Mouse (Mus musculus) hindbrain, embryonic 11.5 days (tissue): ENCODE data around the gene Rasgef1b. TPM values are rescaled to one million over a fixed set of nuclear protein-coding genes. Genes with fewer than 3 reads are reported as not detected.
A peak's percentile ranks its signal among the peaks of the same experiment; 100 is the strongest.

Experiments
- ATAC-seq: fragments of 200-750 bp; cut with Nextera tagmentation; 2 replicates; pipeline ENCODE4 v1.8.0; 2017; ENCODE audit warnings: mild to moderate bottlenecking, moderate TSS enrichment, moderate library complexity; ENCODE audit not compliant: low FRiP score
- DNase-seq: peaks from one replicate; pipeline ENCODE4 v3.0.0-alpha.2; 2015; ENCODE audit warnings: low spot score
- H3K27ac ChIP-seq: fragments of 300-500 bp; sonication (generic); 2 replicates; pipeline ENCODE4 v1.5.1; 2014; ENCODE audit warnings: mild to moderate bottlenecking, low read depth, low read length
- H3K27me3 ChIP-seq: fragments of 300-500 bp; sonication (generic); 2 replicates; pipeline ENCODE4 v1.6.1; 2014; ENCODE audit warnings: mild to moderate bottlenecking, low read length, moderate library complexity, mixed read lengths; ENCODE audit not compliant: control insufficient read depth, insufficient read depth
- H3K36me3 ChIP-seq: fragments of 300-500 bp; sonication (generic); 2 replicates; pipeline ENCODE4 v1.6.1; 2014; ENCODE audit warnings: mild to moderate bottlenecking, low read length, moderate library complexity, mixed read lengths; ENCODE audit not compliant: control insufficient read depth, insufficient read depth
- H3K4me1 ChIP-seq: fragments of 300-500 bp; sonication (generic); replicated peaks from 2 replicates; pipeline ENCODE4 v1.6.1; 2014; ENCODE audit warnings: low read length, mixed read lengths; ENCODE audit not compliant: control insufficient read depth, insufficient read depth
- H3K4me2 ChIP-seq: fragments of 300-500 bp; sonication (generic); replicated peaks from 2 replicates; pipeline ENCODE4 v1.6.1; 2014; ENCODE audit warnings: mild to moderate bottlenecking, low read depth, low read length
- H3K4me3 ChIP-seq: fragments of 300-500 bp; sonication (generic); 2 replicates; pipeline ENCODE4 v1.5.1; 2014; ENCODE audit warnings: low read depth, low read length
- H3K9ac ChIP-seq: fragments of 300-500 bp; sonication (generic); 2 replicates; pipeline ENCODE4 v1.6.1; 2014; ENCODE audit warnings: low read depth, low read length
- H3K9me3 ChIP-seq: fragments of 300-500 bp; sonication (generic); 2 replicates; pipeline ENCODE4 v1.6.1; 2016; ENCODE audit warnings: low read length; ENCODE audit not compliant: control insufficient read depth
- WGBS: fragments of 180-500 bp; shearing (Covaris S2); extraction: QIAGEN DNeasy Blood & Tissue Kit; methylation state at CpG from one replicate; pipeline ENCODE4 v1.1.7; 2014; 5-methylcytosine and 5-hydroxymethylcytosine counted together
- polyA plus RNA-seq: library from polyadenylated mRNA; unstranded; fragments of >200 nt; fragmentation: Nextera tagmentation; extraction: Ambion mirVana; gene quantifications from 2 replicates; pipeline ENCODE4 v1.2.1, GENCODE M21; 2014

Rasgef1b gene
- polyA plus RNA-seq, 1 experiment from 2014 or later = 14.1 TPM

GRCm38 (mm10) chr5:99722310-99722709 is 6.6 kb downstream of the Rasgef1b start:
- Histone ChIP-seq H3K36me3 (no peaks in the 10 kb centered on the region), H3K9me3 (no peaks in the 10 kb centered on the region), H3K4me2 (no peak overlapping the region), H3K27me3 (peaks cover 2% of the 10 kb centered on the region; the same call in 1 of the 2 replicates), H3K27ac (no peak overlapping the region), H3K4me3 (no peak overlapping the region), H3K4me1 (no peaks in the 10 kb centered on the region), H3K9ac (no peak overlapping the region)
- ATAC-seq (no peak), DNase-seq (no peak)
- WGBS = 76% methylated on average over 2 of the region's 2 CpGs

- no peaks in the 10 kb centered on the region; the same call in 1 of the 2 replicates for H3K27me3 ChIP-seq
- DNase-seq (no peak), ATAC-seq (no peak)
- H3K4me2 ChIP-seq = no peak overlapping the region
- 33% methylated on average over 2 of the region's 2 CpGs for WGBS
- H3K4me3 ChIP-seq = no peak overlapping the region
- no peaks in the 10 kb centered on the region for H3K4me1 ChIP-seq
- H3K36me3 ChIP-seq = no peaks in the 10 kb centered on the region
- no peak overlapping the region for H3K9ac ChIP-seq
- H3K9me3 ChIP-seq = no peaks in the 10 kb centered on the region
- H3K27ac ChIP-seq = no peak overlapping the region
Observed at GRCm38 (mm10) chr5:99720554-99720953, 8.3 kb downstream of the Rasgef1b start.

DNA sequence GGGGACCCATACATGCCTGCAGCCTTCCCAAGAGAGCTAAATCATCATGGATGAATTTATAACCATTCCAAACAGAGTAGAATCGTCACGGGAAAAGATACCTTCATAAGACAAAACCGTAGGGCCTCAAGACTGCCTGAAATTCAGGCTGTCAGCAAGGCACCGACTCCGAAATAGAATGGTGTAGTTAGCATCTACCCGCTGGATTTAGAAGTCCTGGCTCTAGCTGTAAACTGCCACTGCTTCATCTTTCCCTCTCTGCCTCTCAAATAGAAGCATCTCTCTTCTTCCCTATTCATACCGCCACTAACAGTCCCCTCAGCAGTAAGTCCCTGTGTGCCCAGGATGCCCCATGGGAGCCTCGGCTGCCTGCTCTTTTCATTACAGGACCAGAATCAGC is 10.9 kb downstream of the Rasgef1b start:
- H3K9me3 ChIP-seq = no peaks in the 10 kb centered on the region
- H3K36me3 ChIP-seq = no peaks in the 10 kb centered on the region
- H3K4me3 ChIP-seq = no peak overlapping the region
- H3K4me2 ChIP-seq = no peak overlapping the region
- no peak for DNase-seq
- H3K4me1 ChIP-seq = 0 out of 2 replicates have a peak, but pooled peaks cover 2% of the 10 kb centered on the region
- H3K27me3 ChIP-seq = no peaks in the 10 kb centered on the region
- no peak overlapping the region for H3K9ac ChIP-seq
- WGBS = 73% methylated on average over 8 of the region's 8 CpGs
- ATAC-seq = no peak
- H3K27ac ChIP-seq = no peak overlapping the region

- ATAC-seq = no peak
- no peak overlapping the region for H3K27ac ChIP-seq
- WGBS = 52% methylated on average over 5 of the region's 5 CpGs
Observed at GRCm38 (mm10) chr5:99715281-99715744, 13.6 kb downstream of the Rasgef1b start.

GRCm38 (mm10) chr5:99711947-99712346 is 16.9 kb downstream of the Rasgef1b start:
- 89% methylated on average over 2 of the region's 2 CpGs for WGBS
- no peak for ATAC-seq

More at GRCm38 (mm10) chr5:99715281-99715744, 13.6 kb downstream of the Rasgef1b start:
- H3K9me3 ChIP-seq = no peaks in the 10 kb centered on the region
- no peak overlapping the region for H3K9ac ChIP-seq
- no peaks in the 10 kb centered on the region for H3K36me3 ChIP-seq
- H3K4me2 ChIP-seq = no peak overlapping the region
- H3K4me1 ChIP-seq = 0 out of 2 replicates have a peak, but pooled peaks cover 2% of the 10 kb centered on the region
- no peak for DNase-seq
- H3K4me3 ChIP-seq = no peak overlapping the region
- no peaks in the 10 kb centered on the region for H3K27me3 ChIP-seq

DNA sequence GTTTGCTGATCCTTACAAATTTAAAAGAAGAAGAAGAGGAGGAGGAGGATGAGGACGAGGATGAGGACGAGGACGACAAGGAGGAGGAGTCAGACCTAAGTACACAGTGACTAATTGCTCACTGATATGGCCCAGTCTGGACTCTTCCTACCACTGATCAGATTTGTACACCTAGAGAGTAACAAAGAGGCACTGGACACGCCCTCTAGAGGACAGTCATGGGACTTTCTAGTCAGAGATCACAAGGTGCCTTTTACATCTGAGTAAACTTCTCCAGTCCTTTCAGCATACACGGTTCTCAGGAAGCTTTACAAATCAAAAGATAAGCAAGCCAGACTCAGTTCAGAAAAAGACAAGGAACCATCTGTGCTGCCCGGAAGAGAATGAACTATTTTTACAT is 20.2 kb downstream of the Rasgef1b start:
- DNase-seq = peak; percentile 48
- no peak overlapping the region for H3K4me3 ChIP-seq
- H3K9me3 ChIP-seq = no peaks in the 10 kb centered on the region
- no peak overlapping the region for H3K4me2 ChIP-seq
- no peak for ATAC-seq
- H3K27ac ChIP-seq = no peak overlapping the region
- H3K4me1 ChIP-seq = no peaks in the 10 kb centered on the region
- H3K9ac ChIP-seq = no peak overlapping the region
- H3K36me3 ChIP-seq = no peaks in the 10 kb centered on the region
- 48% methylated on average over 6 of the region's 6 CpGs for WGBS
- no peaks in the 10 kb centered on the region for H3K27me3 ChIP-seq

More at GRCm38 (mm10) chr5:99711947-99712346, 16.9 kb downstream of the Rasgef1b start:
- H3K9ac ChIP-seq = no peak overlapping the region
- 0 out of 2 replicates have a peak, but pooled peaks cover 2% of the 10 kb centered on the region for H3K4me1 ChIP-seq
- no peaks in the 10 kb centered on the region for H3K36me3 ChIP-seq
- no peak overlapping the region for H3K4me3 ChIP-seq
- no peak overlapping the region for H3K27ac ChIP-seq
- no peak for DNase-seq
- no peak overlapping the region for H3K4me2 ChIP-seq
- no peaks in the 10 kb centered on the region for H3K27me3 ChIP-seq
- no peaks in the 10 kb centered on the region for H3K9me3 ChIP-seq

- no peaks in the 10 kb centered on the region for H3K9me3 ChIP-seq
- H3K27ac ChIP-seq = no peak overlapping the region
- no peaks in the 10 kb centered on the region for H3K4me1 ChIP-seq
- H3K27me3 ChIP-seq = no peaks in the 10 kb centered on the region
- ATAC-seq (no peak), DNase-seq (peak; percentile 61)
- H3K4me3 ChIP-seq = no peak overlapping the region
- no peak overlapping the region for H3K4me2 ChIP-seq
- 39% methylated on average over 6 of the region's 6 CpGs for WGBS
- H3K36me3 ChIP-seq = no peaks in the 10 kb centered on the region
- H3K9ac ChIP-seq = no peak overlapping the region
Observed at GRCm38 (mm10) chr5:99707261-99707660, 21.6 kb downstream of the Rasgef1b start.

GRCm38 (mm10) chr5:99701811-99702210 is 27.1 kb downstream of the Rasgef1b start:
- Histone ChIP-seq H3K9ac (no peak overlapping the region), H3K9me3 (no peaks in the 10 kb centered on the region), H3K27ac (no peak overlapping the region), H3K4me3 (no peak overlapping the region), H3K4me2 (no peak overlapping the region), H3K27me3 (no peaks in the 10 kb centered on the region), H3K4me1 (no peaks in the 10 kb centered on the region), H3K36me3 (no peaks in the 10 kb centered on the region)
- DNase-seq (no peak), ATAC-seq (no peak)
- WGBS = 92% methylated on average over 5 of the region's 5 CpGs

DNA sequence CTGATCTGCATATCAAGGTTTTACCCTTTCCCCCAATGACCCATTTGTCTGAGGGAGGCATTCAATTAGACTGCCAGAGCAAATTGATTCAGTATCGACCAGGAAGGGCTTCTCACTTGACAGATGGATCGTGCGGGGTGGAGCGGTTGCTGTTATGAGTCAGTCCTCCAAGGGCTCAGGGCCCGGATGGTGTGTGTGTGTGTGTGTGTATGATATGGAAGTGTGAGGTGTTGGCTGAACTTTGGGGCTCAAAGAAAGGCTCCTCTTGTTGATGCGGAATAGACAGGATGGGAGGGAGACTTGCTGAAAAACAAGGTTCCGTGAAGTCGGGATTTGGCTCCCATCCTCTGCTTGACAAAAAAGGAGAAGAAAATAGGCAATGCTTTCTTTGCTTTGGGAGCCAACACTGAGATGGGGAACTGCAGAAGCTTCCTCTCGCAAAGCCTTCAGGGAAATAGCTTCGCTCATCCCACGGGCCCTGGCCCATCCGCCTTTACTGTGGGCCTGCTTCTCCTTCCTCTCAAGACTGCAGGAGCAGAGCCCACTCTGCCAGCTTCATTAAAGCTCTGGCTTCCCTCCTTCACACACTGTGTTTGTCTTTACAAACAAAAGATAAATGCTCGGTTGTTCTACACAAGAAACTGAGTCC is 34.0 kb downstream of the Rasgef1b start:
- Histone ChIP-seq H3K9me3 (no peaks in the 10 kb centered on the region), H3K4me1 (no peaks in the 10 kb centered on the region; the same call in 1 of the 2 replicates), H3K27ac (0 out of 2 replicates have a peak overlapping the region, but pooled peaks have one; percentile 42), H3K4me3 (no peak overlapping the region), H3K36me3 (no peaks in the 10 kb centered on the region), H3K9ac (no peak overlapping the region), H3K4me2 (no peak overlapping the region), H3K27me3 (no peaks in the 10 kb centered on the region)
- DNase-seq (peak; percentile 49), ATAC-seq (peak; percentile 73; the same call in 1 of the 2 replicates)
- WGBS = 74% methylated on average over 13 of the region's 13 CpGs
